Mouse (Mus musculus) CH12.LX (cell line): ENCODE measurements around the gene Atp5g1. TPM values are rescaled to one million over a fixed set of nuclear protein-coding genes. Genes with fewer than 3 reads are reported as not detected.

ENCODE experiments used
- DNase-seq: peaks from one replicate; pipeline ENCODE4 v3.0.0-alpha.2; 2013; ENCODE audit errors: extremely low read depth
- H3K27ac ChIP-seq: 2 replicates; pipeline ENCODE4 v1.5.1; 2012; ENCODE audit warnings: low read depth, mild to moderate bottlenecking, control low read depth, moderate library complexity; ENCODE audit not compliant: insufficient read depth
- H3K27me3 ChIP-seq: replicated peaks from 2 replicates; pipeline ENCODE3; 2012; ENCODE audit warnings: inconsistent platforms
- H3K36me3 ChIP-seq, 2 experiments: replicated peaks in 1 of 2; 2 replicates each; pipeline versions ENCODE3 to v1.6.1; 2012; ENCODE audit warnings: inconsistent platforms in 1 of 2, low read length in 1 of 2, mild to moderate bottlenecking in 1 of 2, mixed read lengths in 1 of 2, moderate library complexity in 1 of 2; ENCODE audit not compliant: control insufficient read depth in 1 of 2, insufficient read depth in 1 of 2
- H3K4me1 ChIP-seq, 2 experiments: 2 replicates each; pipeline ENCODE4 v1.6.1; 2012; ENCODE audit warnings: inconsistent platforms in 1 of 2, moderate library complexity in 1 of 2; ENCODE audit not compliant: insufficient read depth in 2 of 2, control insufficient read depth in 1 of 2
- H3K4me2 ChIP-seq: 2 replicates; pipeline ENCODE4 v1.6.1; 2012; ENCODE audit warnings: low read depth, mild to moderate bottlenecking, control low read depth; ENCODE audit not compliant: poor library complexity, insufficient read depth, severe bottlenecking
- H3K4me3 ChIP-seq, 3 experiments: fragments of 150-350 bp in 1 of 3; sonication (generic) in 1 of 3; replicated peaks in 1 of 3; 2 replicates each; pipeline versions ENCODE3 to v1.5.1; 2011 to 2012; ENCODE audit warnings: low read depth in 2 of 3, low read length in 2 of 3, mild to moderate bottlenecking in 2 of 3, moderate library complexity in 2 of 3, control low read depth in 1 of 3, improper control_type of control experiment in 1 of 3, inconsistent platforms in 1 of 3, mixed read lengths in 1 of 3; ENCODE audit not compliant: poor library complexity in 1 of 3
- H3K79me2 ChIP-seq: replicated peaks from 2 replicates; pipeline ENCODE4 v1.6.1; 2012; ENCODE audit warnings: mild to moderate bottlenecking, moderate library complexity; ENCODE audit not compliant: control insufficient read depth, poor library complexity, insufficient read depth, severe bottlenecking; ENCODE audit errors: extremely low read depth
- H3K9ac ChIP-seq: 2 replicates; pipeline ENCODE4 v1.6.1; 2012; ENCODE audit warnings: low read depth, mild to moderate bottlenecking, control low read depth, moderate library complexity; ENCODE audit not compliant: insufficient read depth
- H3K9me3 ChIP-seq: replicated peaks from 2 replicates; pipeline ENCODE3; 2012; ENCODE audit warnings: low read length, inconsistent platforms, mixed read lengths
- CHD1 ChIP-seq: IDR thresholded peaks from 2 replicates; pipeline ENCODE4 v1.6.1; 2012; ENCODE audit warnings: low read depth, low read length, improper control_type of control experiment, inconsistent platforms
- CHD2 ChIP-seq: IDR thresholded peaks from 2 replicates; pipeline ENCODE4 v1.6.1; 2011; ENCODE audit warnings: low read length, improper control_type of control experiment
- CTCF ChIP-seq, 2 experiments: IDR thresholded peaks in 1 of 2; conservative IDR thresholded peaks in 1 of 2; 2 replicates each; pipeline ENCODE4 v1.5.1; 2011 to 2012; ENCODE audit warnings: low read depth in 2 of 2, low read length in 2 of 2, improper control_type of control experiment in 1 of 2, inconsistent platforms in 1 of 2, mild to moderate bottlenecking in 1 of 2, moderate library complexity in 1 of 2
- ELF1 ChIP-seq: IDR thresholded peaks from 2 replicates; pipeline ENCODE4 v1.6.1; 2014; ENCODE audit warnings: low read depth, mild to moderate bottlenecking, inconsistent platforms, low read length, improper control_type of control experiment
- EP300 ChIP-seq: IDR thresholded peaks from 2 replicates; pipeline ENCODE4 v1.6.1; 2011; ENCODE audit warnings: low read length, improper control_type of control experiment
- ETS1 ChIP-seq: conservative IDR thresholded peaks from 2 replicates; pipeline ENCODE4 v1.6.1; 2012; ENCODE audit warnings: low read depth, mild to moderate bottlenecking, inconsistent platforms, low read length, improper control_type of control experiment, moderate library complexity
- GABPA ChIP-seq: IDR thresholded peaks from 2 replicates; pipeline ENCODE4 v1.6.1; 2012; ENCODE audit warnings: low read depth, low read length, improper control_type of control experiment, inconsistent platforms; ENCODE audit not compliant: insufficient replicate concordance
- IRF4 ChIP-seq: IDR thresholded peaks from 2 replicates; pipeline ENCODE4 v1.6.1; 2014; ENCODE audit warnings: low read depth, mild to moderate bottlenecking, inconsistent platforms, low read length, improper control_type of control experiment
- JUN ChIP-seq: IDR thresholded peaks from 2 replicates; pipeline ENCODE4 v1.6.1; 2011; ENCODE audit warnings: low read depth, mild to moderate bottlenecking, low read length, improper control_type of control experiment, moderate library complexity; ENCODE audit not compliant: insufficient read depth
- KAT2A ChIP-seq: IDR thresholded peaks from 2 replicates; pipeline ENCODE4 v1.6.1; 2012; ENCODE audit warnings: low read length, improper control_type of control experiment, inconsistent platforms; ENCODE audit not compliant: insufficient replicate concordance
- MAFK ChIP-seq: IDR thresholded peaks from 2 replicates; pipeline ENCODE4 v1.6.1; 2011; ENCODE audit warnings: low read length, improper control_type of control experiment; ENCODE audit not compliant: insufficient replicate concordance
- MAZ ChIP-seq: IDR thresholded peaks from 2 replicates; pipeline ENCODE4 v1.6.1; 2012; ENCODE audit warnings: low read depth, mild to moderate bottlenecking, inconsistent platforms, low read length, improper control_type of control experiment, moderate library complexity
- MEF2A ChIP-seq: IDR thresholded peaks from 2 replicates; pipeline ENCODE4 v1.6.1; 2014; ENCODE audit warnings: low read depth, mild to moderate bottlenecking, inconsistent platforms, low read length, improper control_type of control experiment, borderline replicate concordance
- MXI1 ChIP-seq: IDR thresholded peaks from 2 replicates; pipeline ENCODE4 v1.6.1; 2011; ENCODE audit warnings: mild to moderate bottlenecking, low read depth, low read length, improper control_type of control experiment
- NELFE ChIP-seq: IDR thresholded peaks from 2 replicates; pipeline ENCODE4 v1.6.1; 2011; ENCODE audit warnings: low read depth, low read length, improper control_type of control experiment
- NRF1 ChIP-seq: IDR thresholded peaks from 2 replicates; pipeline ENCODE4 v1.6.1; 2014; ENCODE audit warnings: low read depth, mild to moderate bottlenecking, inconsistent platforms, low read length, improper control_type of control experiment, moderate library complexity
- PAX5 ChIP-seq: IDR thresholded peaks from 2 replicates; pipeline ENCODE4 v1.6.1; 2012; ENCODE audit warnings: low read length, inconsistent platforms, mixed read lengths
- POLR2A ChIP-seq: IDR thresholded peaks from 2 replicates; pipeline ENCODE4 v1.6.1; 2011; ENCODE audit warnings: low read depth, mild to moderate bottlenecking, improper control_type of control experiment, low read length
- POLR2AphosphoS2 ChIP-seq: IDR thresholded peaks from 2 replicates; pipeline ENCODE4 v1.6.1; 2011; ENCODE audit warnings: low read depth, low read length, improper control_type of control experiment
- SIN3A ChIP-seq: IDR thresholded peaks from 2 replicates; pipeline ENCODE4 v1.6.1; 2012; ENCODE audit warnings: low read length, improper control_type of control experiment, inconsistent platforms
- SMC3 ChIP-seq: IDR thresholded peaks from 2 replicates; pipeline ENCODE4 v1.6.1; 2011; ENCODE audit warnings: low read depth, low read length, improper control_type of control experiment
- TBP ChIP-seq: conservative IDR thresholded peaks from 2 replicates; pipeline ENCODE4 v1.6.1; 2011; ENCODE audit warnings: low read depth, low read length, improper control_type of control experiment
- TCF12 ChIP-seq: IDR thresholded peaks from 2 replicates; pipeline ENCODE4 v1.6.1; 2014; ENCODE audit warnings: low read depth, mild to moderate bottlenecking, inconsistent platforms, low read length, improper control_type of control experiment
- UBTF ChIP-seq: IDR thresholded peaks from 2 replicates; pipeline ENCODE4 v1.6.1; 2012; ENCODE audit warnings: low read depth, mild to moderate bottlenecking, inconsistent platforms, low read length, improper control_type of control experiment, moderate library complexity
- ZC3H11A ChIP-seq: IDR thresholded peaks from 2 replicates; pipeline ENCODE4 v1.6.1; 2012; ENCODE audit warnings: low read depth, mild to moderate bottlenecking, inconsistent platforms, low read length, improper control_type of control experiment
- ZMIZ1 ChIP-seq: IDR thresholded peaks from 2 replicates; pipeline ENCODE4 v1.6.1; 2012; ENCODE audit warnings: low read depth, mild to moderate bottlenecking, inconsistent platforms, low read length, improper control_type of control experiment
- ZNF384 ChIP-seq: IDR thresholded peaks from 2 replicates; pipeline ENCODE4 v1.6.1; 2012; ENCODE audit warnings: low read depth, low read length, improper control_type of control experiment, inconsistent platforms
- dilution Hi-C: fragments of 300-500 bp; cut with MboI; formaldehyde crosslinking; loops from 2 replicates; pipeline ENCODE4 v1.14.3; 2020; ENCODE audit warnings: low sequenced_read_pairs; ENCODE audit not compliant: extremely low pct_unique_long_range_greater_than_20kb, extremely low pct_ligation_motif_present
- in situ Hi-C: fragments of 300-500 bp; cut with MboI; formaldehyde crosslinking; loops from 3 replicates; pipeline ENCODE4 v1.14.3; 2019; ENCODE audit warnings: low sequenced_read_pairs, low pct_ligation_motif_present, low pct_unique_long_range_greater_than_20kb, mixed read lengths
- polyA plus RNA-seq: library from polyadenylated mRNA; unstranded; fragments of >175 nt; gene quantifications from 2 replicates; pipeline ENCODE4 v1.2.1, GENCODE M21; 2012; ENCODE audit warnings: low read depth; ENCODE audit not compliant: insufficient read length
- total RNA-seq, 2 experiments: library from RNA; depleted of rRNA; stranded (reverse); fragments of 300-350 nt in 1 of 2; fragments of >200 nt in 1 of 2; gene quantifications; 2 replicates each; pipeline ENCODE4 v1.2.3; 2012 to 2014

Atp5g1 gene
- total and polyA plus RNA-seq, 3 experiments: 778 to 969 (median 851) TPM

- TF ChIP-seq ZNF384 (no peak), POLR2AphosphoS2 (no peak; the same call in 1 of the 2 replicates), PAX5 (no peak), JUN (no peak), NRF1 (peak; percentile 68), TBP (peak; percentile 66), ZMIZ1 (peak; percentile 93), CTCF (conservative IDR thresholded peaks at IDR 0.05 in 1 of 2, IDR thresholded peaks at IDR 0.05 in 1 of 2; ENCODE audit: low read depth in 2 of 2, low read length in 2 of 2) (peak in 1 of 2 experiments; percentile 61; a peak in 2 of 4 replicates), SMC3 (no peak), UBTF (0 out of 2 replicates have a peak, but pooled peaks have one; percentile 62), MEF2A (peak; percentile 88), ELF1 (peak; percentile 97), MAZ (peak; percentile 97), MAFK (peak; percentile 40; the same call in 1 of the 2 replicates), IRF4 (peak; percentile 87; the same call in 1 of the 2 replicates), CHD1 (0 out of 2 replicates have a peak, but pooled peaks have one; percentile 55)
- TF ChIP-seq, all 38 proteins: peak for 23
Measured at GRCm38 (mm10) chr11:96065215-96065911, 10.1 kb downstream of the Atp5g1 start, which contains the start of gene Ube2z (continued).

- no peaks in the 10 kb centered on the region for H3K27me3 ChIP-seq
- H3K9ac ChIP-seq: peak overlapping the region; percentile 97
- H3K4me2 ChIP-seq: peak overlapping the region; percentile 98
- no peaks in the 10 kb centered on the region for H3K9me3 ChIP-seq
- peak overlapping the region; percentile 81 to 89 (median 89) for H3K4me3 ChIP-seq
- H3K27ac ChIP-seq: peak overlapping the region; percentile 68
- dilution Hi-C loops: no loop called here
- H3K4me1 ChIP-seq: peaks cover 7 to 51% of the 10 kb centered on the region in 2 experiments
- H3K79me2 ChIP-seq: peaks cover 50% of the 10 kb centered on the region
- TF ChIP-seq ETS1: 0 out of 2 replicates have a peak, but pooled peaks have one; percentile 9
- TF ChIP-seq MEF2A: peak; percentile 57
- no peak; the same call in 1 of the 2 replicates for TF ChIP-seq POLR2A
- TF ChIP-seq UBTF: no peak; the same call in 1 of the 2 replicates
- peak; percentile 58 for TF ChIP-seq CHD2
- peak; percentile 54; the same call in 1 of the 2 replicates for TF ChIP-seq NELFE
- TF ChIP-seq ZMIZ1: no peak
- TF ChIP-seq POLR2AphosphoS2: no peak
- TF ChIP-seq CTCF (conservative IDR thresholded peaks at IDR 0.05 in 1 of 2, IDR thresholded peaks at IDR 0.05 in 1 of 2; ENCODE audit: low read depth in 2 of 2, low read length in 2 of 2): no peak
- no peak for TF ChIP-seq MAFK
- peak; percentile 44 for TF ChIP-seq TCF12
- no peak for TF ChIP-seq ZC3H11A
- TF ChIP-seq KAT2A: no peak
- TF ChIP-seq GABPA: no peak
- no peak; the same call in 1 of the 2 replicates for TF ChIP-seq ELF1
- TF ChIP-seq MAZ: peak; percentile 50; the same call in 1 of the 2 replicates
- no peak for TF ChIP-seq NRF1
- peak; percentile 52 for TF ChIP-seq IRF4
- peak; percentile 83 for TF ChIP-seq SIN3A
- TF ChIP-seq EP300: no peak
- no peak for TF ChIP-seq JUN
- peak; percentile 66 for TF ChIP-seq MXI1
- no peak for TF ChIP-seq PAX5
- peaks cover 16 to 50% of the 10 kb centered on the region in 2 experiments for H3K36me3 ChIP-seq
- in situ Hi-C loops: no loop called here
- DNase-seq: peak; percentile 87
Measured at GRCm38 (mm10) chr11:96064521-96065214, 10.8 kb downstream of the Atp5g1 start.
